Mouse (Mus musculus): ENCODE measurements around the gene Lgals2. TPM values are rescaled to one million over a fixed set of nuclear protein-coding genes. Genes with fewer than 3 reads are reported as not detected.
"Not testable (repeated sequence)": the region's sequence is repeated elsewhere in the genome, so short reads cannot be mapped to it uniquely, and the experiment has no call there.

The Lgals2 gene
- total RNA-seq, 2 experiments from 2014 or later, result not detected

GRCm38 (mm10) chr15:78875537-78875936 is 20.2 kb upstream of the Lgals2 start:
- DNase-seq, result no peak
- intact Hi-C loops (cut with DNase I), result no loop called here

GRCm38 (mm10) chr15:78874989-78875388 is 19.7 kb upstream of the Lgals2 start:
- no peak for DNase-seq
- intact Hi-C loops (cut with DNase I), result no loop called here

GRCm38 (mm10) chr15:78873803-78874435 is 18.6 kb upstream of the Lgals2 start:
- intact Hi-C loops (cut with DNase I), result no loop called here
- DNase-seq, result no peak

- intact Hi-C loops (cut with DNase I), result no loop called here
These were observed 16.8 kb upstream of the Lgals2 start for GRCm38 (mm10) chr15:78872021-78872608.

GRCm38 (mm10) chr15:78869775-78870174 is 14.4 kb upstream of the Lgals2 start:
- intact Hi-C loops (cut with DNase I), result loop anchor here (5.0 kb wide), 1 partner anchor 37 kb away; no protein-coding TSS in a partner anchor
- DNase-seq, result no peak

More at GRCm38 (mm10) chr15:78872021-78872608, 16.8 kb upstream of the Lgals2 start:
- no peak for DNase-seq

GRCm38 (mm10) chr15:78868826-78869233 is 13.5 kb upstream of the Lgals2 start:
- intact Hi-C loops (cut with DNase I), result loop anchor here (5.0 kb wide), 1 partner anchor 37 kb away; no protein-coding TSS in a partner anchor
- no peak for DNase-seq

GRCm38 (mm10) chr15:78868398-78868797 is 13.1 kb upstream of the Lgals2 start:
- DNase-seq, result peak; percentile 54
- intact Hi-C loops (cut with DNase I), result loop anchor here (5.0 kb wide), 1 partner anchor 36 kb away; no protein-coding TSS in a partner anchor

- intact Hi-C loops (cut with DNase I), result no loop called here
- DNase-seq, result no peak
These were observed 8.5 kb upstream of the Lgals2 start for GRCm38 (mm10) chr15:78863852-78864253.

- no peak for DNase-seq
- intact Hi-C loops (cut with DNase I), result no loop called here
These were observed 7.8 kb upstream of the Lgals2 start for GRCm38 (mm10) chr15:78863154-78863553.

- intact Hi-C loops (cut with DNase I), result no loop called here
- no peak for DNase-seq
These were observed 7.0 kb upstream of the Lgals2 start for GRCm38 (mm10) chr15:78862280-78862679.

GRCm38 (mm10) chr15:78859714-78860113 is 4.4 kb upstream of the Lgals2 start:
- intact Hi-C loops (cut with DNase I), result no loop called here
- DNase-seq, result no peak

- intact Hi-C loops (cut with DNase I), result no loop called here
These were observed 4.0 kb upstream of the Lgals2 start for GRCm38 (mm10) chr15:78859311-78859710.

GRCm38 (mm10) chr15:78857009-78857408 is 1.7 kb upstream of the Lgals2 start:
- DNase-seq, result peak; percentile 78
- intact Hi-C loops (cut with DNase I), result no loop called here

More at GRCm38 (mm10) chr15:78859311-78859710, 4.0 kb upstream of the Lgals2 start:
- no peak for DNase-seq

- intact Hi-C loops (cut with DNase I), result no loop called here
- peak; percentile 96 for DNase-seq
These were observed 3.7 kb downstream of the Lgals2 start for GRCm38 (mm10) chr15:78851505-78852153.

GRCm38 (mm10) chr15:78850944-78851343 is 4.4 kb downstream of the Lgals2 start:
- intact Hi-C loops (cut with DNase I), result no loop called here

GRCm38 (mm10) chr15:78850059-78850824 is 5.1 kb downstream of the Lgals2 start:
- DNase-seq, result no peak
- intact Hi-C loops (cut with DNase I), result no loop called here

More at GRCm38 (mm10) chr15:78850944-78851343, 4.4 kb downstream of the Lgals2 start:
- DNase-seq, result no peak

GRCm38 (mm10) chr15:78849485-78849884 is 5.8 kb downstream of the Lgals2 start:
- no peak for DNase-seq
- intact Hi-C loops (cut with DNase I), result no loop called here

GRCm38 (mm10) chr15:78848467-78848866 is 6.9 kb downstream of the Lgals2 start:
- intact Hi-C loops (cut with DNase I), result no loop called here
- DNase-seq, result peak; percentile 73

- intact Hi-C loops (cut with DNase I); DNase-seq: not testable (repeated sequence)
These were observed 8.5 kb downstream of the Lgals2 start for GRCm38 (mm10) chr15:78846805-78847204.

- intact Hi-C loops (cut with DNase I), result no loop called here
- DNase-seq, result no peak
These were observed 9.0 kb downstream of the Lgals2 start for GRCm38 (mm10) chr15:78846352-78846751.

GRCm38 (mm10) chr15:78845867-78846266 is 9.5 kb downstream of the Lgals2 start:
- DNase-seq, result no peak
- intact Hi-C loops (cut with DNase I), result no loop called here
